Mouse (Mus musculus): ENCODE results near the gene Plvap. TPM values are rescaled to one million over a fixed set of nuclear protein-coding genes. Genes with fewer than 3 reads are reported as not detected.
"Not testable (repeated sequence)": the region's sequence is repeated elsewhere in the genome, so short reads cannot be mapped to it uniquely, and the experiment has no call there.

Gene Plvap
- 10 to 100 TPM; 23.0 to 30.9 TPM for total RNA-seq (2021)
- long read RNA-seq, experiment 1, transcript Plvap-201 (6 exons, 1,987 nt): major isoform, 31 of 42 reads
- long read RNA-seq, experiment 1, partial matches to known transcripts: 10 of 42 reads
- long read RNA-seq, experiment 1, other reads (novel, unspliced or antisense): 1 of 42 reads
- long read RNA-seq, experiment 2, transcript Plvap-201 (6 exons, 1,987 nt): major isoform, 21 of 25 reads
- long read RNA-seq, experiment 2, partial matches to known transcripts: 3 of 25 reads
- long read RNA-seq, experiment 2, other reads (novel, unspliced or antisense): 1 of 25 reads

DNA sequence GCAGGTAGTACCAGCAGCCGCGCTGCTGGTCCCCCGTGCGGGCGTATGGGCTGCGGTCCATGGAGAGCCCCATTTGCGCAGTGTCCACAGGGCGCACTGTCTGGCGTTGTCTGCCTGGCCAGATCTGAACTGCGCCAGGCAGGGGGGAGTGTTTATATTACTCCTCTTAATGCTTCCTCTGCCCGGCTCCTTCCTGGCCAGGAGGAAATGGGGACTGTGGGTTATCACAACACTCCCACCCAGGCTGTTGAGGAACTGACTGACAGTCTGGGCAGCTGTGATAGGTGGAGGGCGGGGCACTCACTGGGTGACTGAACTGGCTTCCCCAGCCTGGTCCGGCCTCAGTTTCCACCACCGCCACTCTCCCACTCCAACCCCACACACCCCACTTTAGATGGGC, at the start of gene Plvap:
TSS of gene Plvap (minus strand) at position 109 of the 400 bp plus-strand sequence.
- peak in 1 of 2 experiments; percentile 48 for DNase-seq

DNA sequence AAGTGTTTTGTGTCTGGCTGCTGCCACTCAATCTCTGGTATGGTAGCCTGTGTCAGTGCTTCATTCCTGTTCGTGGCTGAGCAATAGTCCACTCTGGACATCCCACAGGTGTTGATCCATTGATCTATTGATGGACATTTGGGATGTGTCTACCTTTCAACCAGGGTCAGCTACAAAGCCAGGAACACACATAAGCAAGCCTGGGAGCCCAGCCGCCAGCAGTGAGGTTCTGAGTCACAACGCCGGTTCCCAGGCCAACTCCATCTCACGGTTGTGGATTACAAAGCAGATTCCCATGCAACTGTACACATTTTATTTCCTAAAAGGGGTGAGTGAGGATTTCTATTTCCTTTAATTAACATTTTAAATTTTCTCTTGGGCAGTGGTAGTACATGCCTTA, 49.2 kb upstream of the Plvap start:
- no peak for DNase-seq

DNA sequence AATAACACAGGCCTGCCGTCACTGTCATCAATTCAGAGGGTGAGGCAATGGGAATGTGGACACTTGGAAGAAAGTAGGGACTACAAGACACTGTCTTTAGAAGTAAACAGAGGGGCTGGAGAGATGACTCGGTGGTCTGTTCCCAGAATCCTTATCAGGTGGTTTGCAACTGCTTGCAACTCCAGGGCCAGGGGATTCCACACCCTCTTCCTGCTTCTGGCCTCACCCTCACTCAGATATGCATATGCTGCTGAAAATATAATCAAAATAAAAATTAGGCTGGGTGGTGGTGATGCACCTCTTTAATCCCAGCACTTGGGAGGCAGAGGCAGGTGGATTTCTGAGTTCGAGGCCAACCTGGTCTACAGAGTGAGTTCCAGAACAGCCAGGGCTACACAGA, 48.5 kb upstream of the Plvap start:
- DNase-seq: no peak

DNA sequence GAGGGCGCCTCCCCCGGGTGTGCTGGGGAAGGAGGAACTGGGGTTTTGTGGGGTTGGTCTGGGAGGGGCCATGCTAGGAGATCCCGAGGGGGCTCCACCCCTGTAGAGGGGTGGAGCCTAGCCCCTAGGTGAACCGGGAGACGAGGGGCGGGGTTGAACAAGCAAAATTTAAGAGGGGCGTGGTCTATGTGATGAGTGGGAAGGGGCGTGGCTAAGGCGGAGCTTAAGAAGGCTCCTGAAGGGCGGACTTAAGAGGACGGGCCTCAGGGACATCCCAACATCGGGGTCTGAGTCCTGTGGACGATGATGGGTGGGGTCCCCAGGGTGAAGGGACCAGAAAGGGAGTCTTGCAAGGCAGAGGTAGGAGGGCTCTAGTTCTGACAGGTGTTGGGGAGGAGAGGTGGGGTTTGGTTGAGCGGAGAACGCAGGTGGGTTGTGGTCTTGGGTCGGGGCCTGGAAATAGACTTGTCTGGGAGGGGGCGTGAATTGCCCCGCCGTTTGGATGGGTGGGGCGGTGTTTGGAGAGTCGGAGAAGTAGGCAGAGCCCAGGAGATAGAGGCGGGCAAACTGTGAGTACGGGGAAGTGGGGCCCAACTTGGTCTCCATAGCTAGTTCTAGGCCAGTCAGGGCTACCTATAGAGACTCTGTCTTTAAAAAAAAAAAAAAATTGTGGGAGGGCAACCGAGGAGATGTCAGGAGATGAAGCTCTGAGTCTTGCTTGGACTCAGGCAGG, 47.6 kb upstream of the Plvap start:
- peak; percentile 70 to 75 for DNase-seq

DNA sequence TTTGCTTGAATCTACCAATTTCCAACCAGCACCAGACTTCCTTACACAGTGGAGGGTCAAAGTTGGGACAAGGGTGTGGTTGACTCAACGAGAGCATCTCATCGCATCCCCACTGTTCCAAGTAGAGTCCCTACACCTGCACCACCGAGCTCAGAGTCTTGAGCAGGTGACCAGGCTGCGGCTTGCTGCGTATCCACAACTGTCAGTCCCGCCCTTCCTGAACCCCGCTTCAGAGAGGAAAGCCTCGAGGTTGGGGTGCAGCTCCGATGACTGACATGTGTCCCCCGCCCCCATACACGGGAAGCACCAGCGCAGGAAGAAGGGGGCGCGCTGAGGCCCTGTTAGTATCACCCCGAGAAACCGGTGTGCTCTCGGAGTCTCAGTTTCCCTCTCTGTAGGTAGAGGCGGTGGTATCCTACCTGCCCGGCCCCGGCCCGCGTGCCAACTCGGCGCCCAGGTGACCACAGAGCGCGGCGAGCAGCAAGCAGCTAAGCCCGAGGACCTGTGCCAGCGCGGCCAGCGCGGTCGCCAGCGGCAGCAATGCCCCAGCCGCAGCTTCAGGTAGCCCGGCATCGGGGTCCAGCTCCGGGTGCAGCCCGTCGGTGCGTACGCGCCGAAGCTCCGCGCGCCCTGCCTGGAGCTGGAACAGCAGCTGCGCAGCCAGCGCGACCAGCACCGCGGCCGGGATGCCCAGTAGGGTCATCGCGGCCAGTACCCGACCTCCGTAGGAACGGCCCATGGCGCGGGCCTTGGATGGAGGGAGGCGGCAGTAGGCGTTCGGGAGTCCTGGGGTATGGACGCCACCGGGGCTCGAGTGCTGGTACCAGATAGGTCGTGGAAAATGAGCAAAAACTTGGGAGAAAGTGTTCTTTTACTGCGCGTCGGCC, 46.8 kb upstream of the Plvap start, which contains the start of gene Tmem221:
TSS of gene Tmem221 (minus strand) at position 801 of the 887 bp plus-strand sequence.
- DNase-seq: no peak

- DNase-seq: no peak
Observed at GRCm38 (mm10) chr8:71554644-71555043, 43.1 kb upstream of the Plvap start.

GRCm38 (mm10) chr8:71554001-71554400, 42.4 kb upstream of the Plvap start:
- DNase-seq: no peak

- no peak for DNase-seq
Observed at GRCm38 (mm10) chr8:71552770-71553169, 41.2 kb upstream of the Plvap start.

DNA sequence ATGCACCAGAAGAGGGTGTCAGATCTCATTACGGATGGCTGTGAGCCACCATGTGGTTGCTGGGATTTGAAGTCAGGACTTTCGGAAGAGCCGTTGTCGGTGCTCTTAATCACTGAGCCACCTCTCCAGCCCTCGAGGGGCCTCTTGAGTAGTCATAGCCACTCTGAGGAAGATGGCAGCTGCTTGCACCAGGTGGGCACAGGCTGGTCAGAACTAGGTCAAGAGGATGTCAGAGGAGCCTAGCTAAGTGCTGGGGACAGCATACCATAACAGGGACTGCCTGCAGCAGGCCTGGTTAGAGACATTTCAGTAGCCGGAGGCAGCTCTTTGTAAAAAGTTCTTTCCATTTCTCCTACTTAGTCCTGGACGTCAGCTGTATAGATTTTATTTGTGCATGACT, 39.2 kb upstream of the Plvap start:
- DNase-seq: no peak

DNA sequence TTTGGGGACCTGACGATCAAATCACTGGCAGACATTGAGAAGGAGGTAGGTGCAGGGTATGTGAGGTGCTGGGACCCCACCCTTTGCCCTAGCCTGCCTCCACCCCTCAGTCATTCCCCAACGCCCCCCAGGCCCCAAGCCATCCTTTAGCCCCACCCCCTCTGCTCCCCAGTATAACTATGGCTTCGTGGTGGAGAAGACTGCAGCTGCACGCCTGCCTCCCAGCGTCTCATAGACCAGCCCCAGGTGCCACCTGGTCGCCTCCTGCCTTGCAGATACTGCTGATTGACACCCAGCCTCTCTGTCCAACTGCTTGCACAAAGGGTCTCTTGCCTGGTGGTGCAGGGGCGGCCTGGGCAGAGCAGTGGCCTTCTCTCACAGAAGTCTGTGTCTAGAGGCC, 36.0 kb upstream of the Plvap start:
- DNase-seq: no peak

DNA sequence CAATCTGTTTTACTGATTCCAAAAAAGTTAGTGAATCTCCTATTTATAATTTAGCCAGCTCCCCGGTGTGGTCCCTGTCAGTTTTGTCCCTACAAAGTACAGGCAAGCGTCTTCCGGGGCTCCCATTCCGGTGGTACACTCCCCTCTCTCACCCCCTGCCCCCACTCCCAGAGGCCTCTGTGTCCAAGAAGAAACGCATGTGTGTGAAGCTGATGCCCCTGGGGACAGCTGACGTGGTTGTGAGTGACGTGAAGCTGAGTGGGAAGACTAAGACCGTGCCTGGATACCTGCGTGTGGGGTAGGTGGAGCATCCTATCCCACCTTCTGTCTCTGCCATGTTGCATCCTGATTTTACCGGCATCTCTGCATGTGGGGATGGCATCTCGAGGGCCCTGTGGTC, 33.5 kb upstream of the Plvap start:
- DNase-seq: no peak

DNA sequence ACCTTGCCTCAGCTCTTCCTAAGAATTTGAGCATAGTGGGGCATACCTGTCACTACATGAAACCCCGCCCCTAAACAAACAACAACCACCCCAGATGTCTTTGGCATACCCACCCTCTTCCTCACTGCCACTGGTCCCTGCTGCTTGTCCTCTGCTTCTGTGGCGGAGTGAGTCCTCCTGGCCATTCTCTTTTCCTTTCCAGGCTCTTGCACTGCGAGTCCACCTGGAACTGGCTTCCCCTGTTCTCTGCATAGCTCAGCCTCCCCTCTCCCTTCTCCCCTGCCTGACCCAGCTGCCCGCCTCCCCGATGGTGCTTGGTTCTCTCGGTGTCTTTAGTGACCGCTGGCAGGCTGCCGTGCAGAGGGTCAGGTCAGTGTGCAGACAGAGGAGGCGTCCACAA, 32.2 kb upstream of the Plvap start:
- no peak for DNase-seq

GRCm38 (mm10) chr8:71542632-71543343, 31.2 kb upstream of the Plvap start, which contains the start of gene Mvb12a:
Mvb12a (plus strand) TSS chr8:71542922.
- peak; percentile 98 to 99 for DNase-seq

- DNase-seq: peak; percentile 94 to 96
Observed at GRCm38 (mm10) chr8:71537028-71537867, 25.7 kb upstream of the Plvap start, which contains the start of gene Bst2. Bst2 (minus strand) TSS chr8:71537456.

DNA sequence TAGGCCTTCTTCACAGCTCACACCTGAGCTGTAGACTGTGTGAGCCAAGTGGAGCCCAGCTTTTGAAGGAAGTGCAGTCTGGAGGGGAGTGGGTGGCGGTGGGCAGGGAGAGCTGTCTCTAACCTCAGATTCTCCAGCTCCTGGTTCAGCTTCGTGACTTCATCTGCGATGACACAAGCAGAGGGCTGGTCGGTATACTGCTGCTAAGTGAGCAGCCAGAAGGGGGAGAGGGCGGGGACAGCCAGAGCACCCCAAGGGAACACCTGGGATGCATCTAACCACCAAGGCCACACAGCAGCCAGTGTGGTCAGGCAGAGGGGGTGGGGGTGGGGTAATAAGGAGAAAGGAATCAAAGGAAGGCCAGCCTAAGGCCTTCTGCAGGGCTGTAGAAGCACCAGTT, 24.1 kb upstream of the Plvap start:
- DNase-seq: no peak

- DNase-seq: no peak
Observed at GRCm38 (mm10) chr8:71534263-71534810, 22.8 kb upstream of the Plvap start.

DNA sequence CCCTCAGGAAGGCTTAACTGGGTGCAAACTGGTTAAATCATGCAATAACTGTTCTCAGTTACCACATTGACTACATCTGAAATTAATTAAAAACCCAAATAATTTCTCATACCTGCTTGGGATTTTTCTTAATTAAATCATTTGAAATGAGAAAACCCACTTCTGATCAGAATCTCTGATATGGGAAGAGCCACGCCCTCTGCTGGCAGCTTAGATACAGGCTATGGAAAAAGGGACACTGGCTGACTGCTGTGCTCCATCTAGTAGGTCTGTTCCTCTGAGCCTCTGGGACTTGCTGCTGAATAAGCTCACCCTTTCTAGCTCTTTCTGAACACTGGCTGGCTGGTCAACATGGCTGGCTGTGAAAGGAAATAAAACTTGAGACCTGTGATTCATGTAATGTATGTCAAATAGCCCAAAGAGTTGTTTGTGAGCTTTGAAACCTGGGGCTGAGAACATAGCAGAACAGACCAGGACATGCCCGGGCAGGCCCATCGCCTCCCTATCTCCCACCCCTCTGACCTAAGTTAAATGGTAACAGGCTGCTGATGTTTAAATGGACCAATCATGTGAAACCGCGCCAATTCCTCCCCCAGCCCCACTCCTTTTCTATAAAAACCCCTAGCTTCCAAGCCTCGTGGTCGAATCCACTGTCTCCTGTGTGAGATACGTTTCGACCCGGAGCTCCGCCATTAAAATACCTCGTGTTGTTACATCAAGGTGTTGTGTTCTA, 19.3 kb upstream of the Plvap start:
- DNase-seq: not testable (repeated sequence)

GRCm38 (mm10) chr8:71528362-71529073, 17.0 kb upstream of the Plvap start:
- peak; percentile 59 to 73 for DNase-seq
